Mouse (Mus musculus): ENCODE data around the gene Lmna. TPM values are rescaled to one million over a fixed set of nuclear protein-coding genes. Genes with fewer than 3 reads are reported as not detected.

The Lmna gene
- polyA plus RNA-seq, 1 experiment = 353 TPM

DNA sequence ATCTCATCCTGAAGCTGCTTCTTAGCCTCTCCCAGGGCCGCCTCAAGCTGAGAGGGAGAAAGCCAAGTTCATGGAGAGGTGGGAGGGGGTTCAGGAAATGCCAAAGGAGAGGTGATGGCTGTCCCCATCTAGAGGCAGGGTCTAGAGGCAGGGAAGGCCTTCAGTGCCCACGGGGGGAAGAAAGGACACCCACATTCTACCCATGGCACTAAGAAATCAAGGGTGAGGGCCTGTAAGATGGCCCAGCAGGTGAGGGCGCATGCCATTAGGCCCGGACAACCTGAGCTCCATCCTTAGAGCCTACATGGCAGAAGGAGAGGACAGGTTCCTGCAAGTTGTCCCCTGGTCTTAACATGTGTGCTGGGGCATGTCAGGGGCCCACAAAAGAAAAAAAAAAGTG is 22.9 kb downstream of the Lmna start:
- WGBS = 85% methylated on average over 4 of the region's 4 CpGs
- Histone ChIP-seq H3K4me1 (ENCODE audit: control insufficient read depth, insufficient read depth, insufficient read length, low read length) (peaks cover 14% of the 10 kb centered on the region), H3K4me3 (ENCODE audit: low read depth, low read length) (no peak overlapping the region), H3K27me3 (ENCODE audit: control insufficient read depth, insufficient read depth, low read length) (no peaks in the 10 kb centered on the region), H3K36me3 (ENCODE audit: control insufficient read depth, insufficient read depth, low read length) (peaks cover 48% of the 10 kb centered on the region), H3K27ac (ENCODE audit: insufficient read depth, low read depth, low read length) (no peak overlapping the region)
- TF ChIP-seq CTCF (IDR thresholded peaks at IDR 0.05; ENCODE audit: extremely low read depth, insufficient read length, insufficient replicate concordance, low read depth, low read length) (no peak), POLR2A (IDR thresholded peaks at IDR 0.05; ENCODE audit: low read depth, low read length) (no peak)

DNA sequence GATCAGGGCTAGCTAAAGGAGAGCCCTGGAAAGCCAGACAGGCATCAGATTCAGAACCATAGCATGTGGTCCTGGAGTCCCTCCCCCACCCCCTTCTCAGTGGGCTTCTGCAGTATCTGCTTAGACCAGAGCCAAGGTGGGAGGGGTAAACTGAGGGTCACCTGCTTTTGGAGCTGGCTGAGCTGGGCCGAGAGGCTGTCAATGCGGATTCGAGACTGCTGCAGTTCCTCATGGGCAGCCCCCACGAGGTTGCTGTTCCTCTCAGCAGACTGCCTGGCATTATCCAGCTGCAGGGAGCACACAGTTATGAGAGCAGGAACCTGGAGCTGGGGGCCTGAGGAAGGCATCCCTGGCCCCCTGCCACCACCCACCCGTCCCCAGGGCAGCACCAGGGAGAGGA is 23.7 kb downstream of the Lmna start:
- 88% methylated on average over 5 of the region's 5 CpGs for WGBS
- Histone ChIP-seq H3K36me3 (ENCODE audit: control insufficient read depth, insufficient read depth, low read length) (peaks cover 54% of the 10 kb centered on the region), H3K4me1 (ENCODE audit: control insufficient read depth, insufficient read depth, insufficient read length, low read length) (peaks cover 11% of the 10 kb centered on the region), H3K27ac (ENCODE audit: insufficient read depth, low read depth, low read length) (no peak overlapping the region), H3K4me3 (ENCODE audit: low read depth, low read length) (no peak overlapping the region), H3K27me3 (ENCODE audit: control insufficient read depth, insufficient read depth, low read length) (no peaks in the 10 kb centered on the region)
- TF ChIP-seq CTCF (IDR thresholded peaks at IDR 0.05; ENCODE audit: extremely low read depth, insufficient read length, insufficient replicate concordance, low read depth, low read length) (no peak), POLR2A (IDR thresholded peaks at IDR 0.05; ENCODE audit: low read depth, low read length) (no peak)

DNA sequence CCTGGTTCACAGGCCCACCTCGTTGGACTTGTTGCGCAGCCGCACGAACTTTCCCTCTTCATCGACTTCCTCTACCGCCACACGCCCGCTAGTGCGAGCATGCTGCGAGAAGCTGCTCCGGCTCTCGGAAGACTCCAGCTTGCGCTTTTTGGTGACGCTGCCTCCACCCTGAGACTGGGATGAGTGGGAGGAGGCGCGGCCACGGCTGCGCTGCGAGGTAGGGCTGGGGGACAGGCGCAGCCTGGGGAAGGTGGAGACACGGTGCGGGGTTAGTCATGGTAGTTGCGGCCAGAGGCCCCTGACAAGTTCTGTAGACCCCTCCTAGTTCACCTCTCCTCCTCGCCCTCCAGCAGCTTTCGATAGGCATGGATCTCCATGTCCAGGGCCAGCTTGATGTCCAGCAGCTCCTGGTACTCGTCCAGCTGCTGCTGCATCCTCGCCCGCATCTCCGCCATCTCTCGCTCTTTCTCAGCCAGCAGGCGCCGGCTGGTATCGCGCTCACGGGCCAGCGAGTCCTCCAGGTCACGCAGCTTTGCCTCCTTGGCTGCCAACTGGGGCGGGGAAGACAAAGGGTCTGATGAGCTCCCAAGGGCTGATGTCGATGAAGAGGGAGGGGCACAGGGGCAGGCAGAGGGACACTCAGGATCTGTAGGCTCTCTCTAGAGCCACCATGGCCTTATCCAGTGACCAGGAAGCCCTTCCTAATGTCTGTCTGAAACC is 25.0 kb downstream of the Lmna start:
- TF ChIP-seq CTCF (IDR thresholded peaks at IDR 0.05; ENCODE audit: extremely low read depth, insufficient read length, insufficient replicate concordance, low read depth, low read length) (no peak), POLR2A (IDR thresholded peaks at IDR 0.05; ENCODE audit: low read depth, low read length) (no peak)
- Histone ChIP-seq H3K4me3 (ENCODE audit: low read depth, low read length) (no peak overlapping the region), H3K27ac (ENCODE audit: insufficient read depth, low read depth, low read length) (no peak overlapping the region), H3K36me3 (ENCODE audit: control insufficient read depth, insufficient read depth, low read length) (peaks cover 55% of the 10 kb centered on the region), H3K4me1 (ENCODE audit: control insufficient read depth, insufficient read depth, insufficient read length, low read length) (peaks cover under 1% of the 10 kb centered on the region; the same call in 1 of the 2 replicates), H3K27me3 (ENCODE audit: control insufficient read depth, insufficient read depth, low read length) (no peaks in the 10 kb centered on the region)
- 81% methylated on average over 39 of the region's 39 CpGs for WGBS

DNA sequence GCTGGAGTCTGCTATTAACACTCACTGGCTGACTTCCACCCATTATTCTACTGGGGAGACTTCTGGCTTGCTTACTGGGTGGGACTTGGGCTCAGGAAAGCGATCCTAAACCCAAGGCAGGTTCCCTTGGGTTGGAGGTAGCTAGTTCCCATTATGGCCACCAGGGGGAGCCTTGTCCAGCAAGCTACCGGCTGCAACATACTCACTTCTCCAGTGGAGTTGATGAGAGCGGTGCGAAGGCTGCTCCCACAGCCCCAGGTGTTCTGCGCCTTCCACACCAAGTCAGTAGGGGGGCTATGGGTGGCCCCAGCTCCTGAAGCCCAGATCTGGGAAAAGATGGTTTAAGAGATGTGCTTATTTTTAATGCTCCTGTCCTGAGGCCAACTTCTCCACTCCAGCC is 26.1 kb downstream of the Lmna start:
- Histone ChIP-seq H3K27ac (ENCODE audit: insufficient read depth, low read depth, low read length) (no peak overlapping the region), H3K36me3 (ENCODE audit: control insufficient read depth, insufficient read depth, low read length) (peaks cover 55% of the 10 kb centered on the region), H3K4me1 (ENCODE audit: control insufficient read depth, insufficient read depth, insufficient read length, low read length) (no peaks in the 10 kb centered on the region), H3K4me3 (ENCODE audit: low read depth, low read length) (no peak overlapping the region), H3K27me3 (ENCODE audit: control insufficient read depth, insufficient read depth, low read length) (no peaks in the 10 kb centered on the region)
- 19% methylated on average over 5 of the region's 5 CpGs for WGBS
- peak; percentile 95; the same call in 1 of the 2 replicates for TF ChIP-seq CTCF (IDR thresholded peaks at IDR 0.05; ENCODE audit: extremely low read depth, insufficient read length, insufficient replicate concordance, low read depth, low read length)
- TF ChIP-seq POLR2A (IDR thresholded peaks at IDR 0.05; ENCODE audit: low read depth, low read length) = no peak

DNA sequence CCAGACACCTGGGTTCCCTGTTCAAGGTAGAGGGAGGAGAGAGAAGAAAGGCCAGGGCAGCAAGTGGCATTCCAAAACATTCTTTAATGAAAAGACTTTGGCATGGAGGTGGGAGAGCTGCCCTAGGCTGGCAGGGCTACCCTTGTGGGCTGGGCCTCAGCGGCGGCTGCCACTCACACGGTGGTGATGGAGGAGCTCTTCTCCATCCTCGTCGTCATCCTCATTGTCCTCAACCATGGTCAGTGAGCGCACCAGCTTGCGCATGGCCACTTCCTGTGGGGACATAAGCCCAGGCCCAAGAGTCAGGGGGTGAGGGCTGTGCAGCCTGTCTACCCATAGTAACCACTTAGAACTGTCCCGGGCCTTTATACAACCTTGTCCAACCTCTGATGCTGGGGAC is 26.6 kb downstream of the Lmna start:
- TF ChIP-seq POLR2A (IDR thresholded peaks at IDR 0.05; ENCODE audit: low read depth, low read length) = no peak
- TF ChIP-seq CTCF (IDR thresholded peaks at IDR 0.05; ENCODE audit: extremely low read depth, insufficient read length, insufficient replicate concordance, low read depth, low read length) = no peak
- Histone ChIP-seq H3K27ac (ENCODE audit: insufficient read depth, low read depth, low read length) (no peak overlapping the region), H3K27me3 (ENCODE audit: control insufficient read depth, insufficient read depth, low read length) (no peaks in the 10 kb centered on the region), H3K4me1 (ENCODE audit: control insufficient read depth, insufficient read depth, insufficient read length, low read length) (no peaks in the 10 kb centered on the region), H3K36me3 (ENCODE audit: control insufficient read depth, insufficient read depth, low read length) (peaks cover 55% of the 10 kb centered on the region), H3K4me3 (ENCODE audit: low read depth, low read length) (no peak overlapping the region)
- WGBS = 81% methylated on average over 8 of the region's 8 CpGs

DNA sequence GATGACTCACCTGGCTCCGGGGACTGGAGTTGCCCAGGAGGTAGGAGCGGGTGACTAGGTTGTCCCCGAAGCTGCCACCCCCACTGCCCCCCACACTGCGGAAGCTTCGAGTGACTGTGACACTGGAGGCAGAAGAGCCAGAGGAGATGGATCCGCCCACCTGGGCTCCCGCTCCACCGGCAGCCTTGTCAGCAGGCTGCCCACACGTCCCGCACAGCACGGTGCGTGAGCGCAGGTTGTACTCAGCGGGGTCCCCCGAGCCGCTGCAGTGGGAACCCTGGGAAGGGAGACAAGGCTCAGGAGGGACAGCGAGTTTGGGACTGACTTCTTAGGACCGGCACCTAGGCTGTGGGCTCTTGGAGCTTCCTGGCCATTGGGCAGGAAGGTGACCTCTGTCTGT is 27.4 kb downstream of the Lmna start:
- TF ChIP-seq POLR2A (IDR thresholded peaks at IDR 0.05; ENCODE audit: low read depth, low read length) (no peak), CTCF (IDR thresholded peaks at IDR 0.05; ENCODE audit: extremely low read depth, insufficient read length, insufficient replicate concordance, low read depth, low read length) (no peak)
- peaks cover 48% of the 10 kb centered on the region for H3K36me3 ChIP-seq (ENCODE audit: control insufficient read depth, insufficient read depth, low read length)

DNA sequence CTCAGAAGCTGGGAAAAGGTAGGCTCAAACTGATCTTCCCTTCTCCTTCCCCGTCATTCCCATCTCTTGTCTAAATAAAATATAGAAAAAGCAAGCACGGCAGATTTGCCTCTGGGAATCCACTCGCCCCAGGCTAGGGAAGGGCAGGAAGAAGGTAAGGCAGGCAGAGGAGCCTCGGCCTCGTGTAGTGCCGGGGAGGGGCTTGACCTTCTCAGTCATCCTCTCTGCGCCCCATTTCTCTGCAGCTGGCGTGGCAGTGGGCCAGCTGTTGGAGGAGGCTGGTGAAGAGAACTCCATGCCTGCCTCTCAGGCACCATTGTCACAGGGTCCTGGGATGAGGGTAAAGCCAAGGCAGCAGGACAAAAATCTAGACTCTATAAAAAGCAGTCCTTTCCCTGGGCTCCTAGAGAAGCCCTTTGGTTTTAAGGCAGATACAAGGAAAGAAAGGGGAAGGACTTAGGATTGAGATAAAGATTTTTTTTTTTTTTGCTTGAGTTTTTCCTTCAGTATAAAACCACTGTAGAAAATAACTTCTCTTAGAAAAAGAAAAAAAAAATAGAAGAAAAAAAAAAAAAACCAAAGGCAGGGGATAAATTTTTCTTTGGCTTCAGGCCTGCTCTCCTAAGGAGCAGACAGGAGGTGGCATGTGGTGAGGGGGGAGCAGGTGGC is 28.2 kb downstream of the Lmna start:
- peaks cover 41% of the 10 kb centered on the region for H3K36me3 ChIP-seq (ENCODE audit: control insufficient read depth, insufficient read depth, low read length)
- H3K4me1 ChIP-seq (ENCODE audit: control insufficient read depth, insufficient read depth, insufficient read length, low read length) = peaks cover 2% of the 10 kb centered on the region; the same call in 1 of the 2 replicates
- TF ChIP-seq POLR2A (IDR thresholded peaks at IDR 0.05; ENCODE audit: low read depth, low read length) (no peak), CTCF (IDR thresholded peaks at IDR 0.05; ENCODE audit: extremely low read depth, insufficient read length, insufficient replicate concordance, low read depth, low read length) (no peak)
- no peak overlapping the region for H3K27ac ChIP-seq (ENCODE audit: insufficient read depth, low read depth, low read length)
- H3K27me3 ChIP-seq (ENCODE audit: control insufficient read depth, insufficient read depth, low read length) = no peaks in the 10 kb centered on the region
- 69% methylated on average over 8 of the region's 8 CpGs for WGBS
- no peak overlapping the region for H3K4me3 ChIP-seq (ENCODE audit: low read depth, low read length)

More for the DNA sequence above, 27.4 kb downstream of the Lmna start:
- Histone ChIP-seq H3K4me3 (ENCODE audit: low read depth, low read length) (no peak overlapping the region), H3K27ac (ENCODE audit: insufficient read depth, low read depth, low read length) (no peak overlapping the region), H3K4me1 (ENCODE audit: control insufficient read depth, insufficient read depth, insufficient read length, low read length) (peaks cover 2% of the 10 kb centered on the region; the same call in 1 of the 2 replicates), H3K27me3 (ENCODE audit: control insufficient read depth, insufficient read depth, low read length) (no peaks in the 10 kb centered on the region)
- WGBS = 85% methylated on average over 18 of the region's 18 CpGs

Data from small intestine, adult 2 months (tissue).